Mouse (Mus musculus): ENCODE measurements around the gene Cd302.

DNA sequence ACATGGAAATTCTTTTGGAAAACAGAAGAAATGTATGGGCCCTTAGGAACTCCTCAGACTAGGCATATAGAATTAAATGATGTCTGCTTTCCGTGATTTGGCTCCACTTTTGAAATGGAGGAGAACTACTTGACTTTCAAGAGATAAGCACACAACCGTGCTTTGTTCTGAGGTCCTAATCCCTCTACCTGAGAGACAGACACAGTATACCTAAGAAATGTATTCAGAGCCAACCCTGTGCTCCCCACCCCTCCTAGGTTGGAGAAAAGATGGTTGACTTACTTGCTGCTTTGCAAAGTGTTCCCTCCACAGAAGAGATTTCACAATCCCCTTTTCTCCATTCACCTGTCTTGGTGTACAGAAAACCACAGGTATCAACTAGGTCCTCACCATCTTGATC, 27.5 kb downstream of the Cd302 start:
- TF ChIP-seq CTCF (IDR thresholded peaks at IDR 0.05; ENCODE audit: insufficient read depth, low read length), result no peak
- TF ChIP-seq POLR2A (IDR thresholded peaks at IDR 0.05; ENCODE audit: borderline replicate concordance, extremely low read depth, low read depth, low read length), result no peak
